Mouse (Mus musculus): ENCODE data around the gene Limch1.

The Limch1 gene

GRCm38 (mm10) chr5:67002346-67002745 is 256.7 kb downstream of the Limch1 start:
- no peak for ATAC-seq (ENCODE audit: insufficient number of reproducible peaks, low FRiP score, low TSS enrichment)

- no peak for ATAC-seq (ENCODE audit: insufficient number of reproducible peaks, low FRiP score, low TSS enrichment)
Measured at GRCm38 (mm10) chr5:67004619-67005018, 259.0 kb downstream of the Limch1 start.

GRCm38 (mm10) chr5:67011043-67011870 is 265.6 kb downstream of the Limch1 start:
- peak; percentile 90 for ATAC-seq (ENCODE audit: insufficient number of reproducible peaks, low FRiP score, low TSS enrichment)

DNA sequence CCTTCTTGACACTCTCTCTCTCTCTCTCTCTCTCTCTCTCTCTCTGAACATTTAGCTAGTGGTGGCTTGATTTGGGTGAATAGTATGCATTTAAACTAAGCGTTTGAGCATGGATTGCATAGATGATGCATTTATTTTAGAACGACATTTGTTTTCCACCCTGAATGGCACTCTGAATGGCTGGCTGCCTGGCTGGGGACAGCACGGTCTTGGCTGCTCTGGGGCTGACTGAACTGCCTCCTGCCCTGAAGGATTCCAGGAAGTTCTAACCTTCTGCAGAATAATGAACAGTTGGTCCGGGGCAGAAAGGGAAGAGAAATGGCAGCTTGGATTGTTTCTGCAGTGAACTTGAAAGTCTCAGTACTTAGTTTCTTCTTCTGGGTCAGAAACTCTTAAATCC is 266.4 kb downstream of the Limch1 start:
- ATAC-seq (ENCODE audit: insufficient number of reproducible peaks, low FRiP score, low TSS enrichment): no peak

DNA sequence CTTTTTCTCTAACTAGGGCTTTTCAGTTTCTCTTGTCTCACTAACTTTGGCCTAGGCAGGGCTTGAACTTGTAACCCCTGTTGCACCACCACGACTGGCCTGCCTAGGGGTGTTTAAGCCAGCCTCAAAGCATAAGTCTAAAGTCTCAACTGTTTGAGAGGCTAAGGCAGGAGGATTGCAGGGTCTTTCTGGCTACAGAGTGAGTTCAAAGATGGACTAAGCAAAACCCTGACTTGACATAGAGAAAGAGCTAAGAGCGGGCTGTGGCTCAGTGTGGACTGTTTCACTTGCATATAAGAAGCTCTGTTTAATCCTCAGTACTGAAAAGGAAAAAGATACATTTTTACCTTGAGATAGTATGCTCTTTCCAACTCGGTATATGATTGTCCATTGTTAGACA is 268.3 kb downstream of the Limch1 start:
- ATAC-seq (ENCODE audit: insufficient number of reproducible peaks, low FRiP score, low TSS enrichment): no peak

- ATAC-seq (ENCODE audit: insufficient number of reproducible peaks, low FRiP score, low TSS enrichment): peak; percentile 71
Measured at GRCm38 (mm10) chr5:67016450-67016849, 270.8 kb downstream of the Limch1 start.

DNA sequence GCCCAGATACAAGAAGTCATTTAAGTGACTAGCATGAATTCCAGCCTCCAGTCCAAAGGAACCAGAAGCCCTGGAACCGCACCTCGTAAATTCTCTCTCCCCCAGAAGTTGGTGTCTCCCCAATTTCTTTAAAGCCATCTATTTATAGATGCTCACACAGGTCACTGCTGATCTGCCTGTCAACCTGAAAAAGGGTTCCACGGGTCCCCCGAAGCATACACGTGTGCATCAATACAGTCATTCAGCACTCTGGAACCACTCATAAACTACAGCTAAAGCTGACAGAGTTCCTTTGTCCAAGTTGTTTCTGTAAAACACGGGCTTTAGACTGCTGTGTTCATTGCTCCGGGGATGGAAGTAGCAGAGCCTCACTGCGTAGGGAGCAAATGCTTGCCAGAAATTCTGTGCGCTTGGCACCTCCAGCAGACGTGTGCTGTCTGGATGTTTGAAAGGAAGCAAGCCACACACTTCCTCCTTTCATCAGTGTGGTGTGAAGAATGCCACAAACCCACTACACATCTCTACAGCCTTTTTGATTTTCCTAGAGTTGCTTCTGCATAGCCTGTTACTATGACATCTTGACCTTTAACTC is 278.9 kb downstream of the Limch1 start:
- peak; percentile 71 for ATAC-seq (ENCODE audit: insufficient number of reproducible peaks, low FRiP score, low TSS enrichment)

DNA sequence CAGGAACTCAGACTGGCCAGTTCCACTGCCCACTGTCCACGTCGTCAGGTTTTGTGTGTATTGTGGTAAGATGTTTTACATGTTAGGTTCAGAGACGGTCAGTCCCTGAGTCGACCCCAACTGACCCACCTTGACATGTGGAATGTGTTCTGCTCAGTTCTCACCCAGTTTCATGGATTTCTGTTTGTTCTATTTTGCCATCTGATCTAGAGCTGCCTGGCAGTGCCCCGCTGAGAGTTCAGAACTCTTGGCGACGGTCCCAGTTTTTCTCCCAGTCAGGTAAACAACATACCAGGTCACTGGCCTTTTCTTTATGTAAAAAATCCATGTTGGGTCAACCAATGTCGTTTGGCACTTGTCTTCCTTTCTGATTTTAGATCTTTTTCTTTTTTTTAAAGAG is 279.5 kb downstream of the Limch1 start:
- ATAC-seq (ENCODE audit: insufficient number of reproducible peaks, low FRiP score, low TSS enrichment): peak; percentile 62

- ATAC-seq (ENCODE audit: insufficient number of reproducible peaks, low FRiP score, low TSS enrichment): peak; percentile 50; the same call in 1 of the 2 replicates
Measured at GRCm38 (mm10) chr5:67025581-67025980, 280.0 kb downstream of the Limch1 start.

DNA sequence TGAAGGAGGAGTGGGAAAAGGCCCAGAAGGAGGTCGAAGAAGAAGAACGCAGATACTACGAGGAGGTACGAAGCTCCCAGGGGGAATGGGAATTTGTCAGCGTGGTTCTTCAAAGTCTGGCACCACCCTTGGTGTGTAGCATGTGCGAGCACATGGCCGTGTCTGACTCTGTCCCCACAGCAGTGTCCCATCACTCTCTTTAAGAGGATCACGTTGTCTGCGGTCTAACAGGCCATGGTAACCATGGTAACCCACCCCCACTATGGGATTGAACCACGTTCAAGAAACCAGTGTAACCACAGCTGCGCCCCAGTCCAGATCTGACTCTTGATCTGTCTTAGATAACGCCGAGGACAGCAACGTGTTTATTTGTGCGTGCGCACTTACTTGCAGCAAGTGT is 283.2 kb downstream of the Limch1 start:
- ATAC-seq (ENCODE audit: insufficient number of reproducible peaks, low FRiP score, low TSS enrichment): no peak

- no peak for ATAC-seq (ENCODE audit: insufficient number of reproducible peaks, low FRiP score, low TSS enrichment)
Measured at GRCm38 (mm10) chr5:67029946-67030345, 284.3 kb downstream of the Limch1 start.

- no peak for ATAC-seq (ENCODE audit: insufficient number of reproducible peaks, low FRiP score, low TSS enrichment)
Measured at GRCm38 (mm10) chr5:67032601-67033000, 287.0 kb downstream of the Limch1 start.

GRCm38 (mm10) chr5:67043932-67044331 is 298.3 kb downstream of the Limch1 start:
- no peak for ATAC-seq (ENCODE audit: insufficient number of reproducible peaks, low FRiP score, low TSS enrichment)

GRCm38 (mm10) chr5:67048003-67048402 is 302.4 kb downstream of the Limch1 start:
- 0 out of 2 replicates have a peak, but pooled peaks have one; percentile 53 for ATAC-seq (ENCODE audit: insufficient number of reproducible peaks, low FRiP score, low TSS enrichment)

- no peak for ATAC-seq (ENCODE audit: insufficient number of reproducible peaks, low FRiP score, low TSS enrichment)
Measured at GRCm38 (mm10) chr5:67057803-67058202, 312.2 kb downstream of the Limch1 start.

DNA sequence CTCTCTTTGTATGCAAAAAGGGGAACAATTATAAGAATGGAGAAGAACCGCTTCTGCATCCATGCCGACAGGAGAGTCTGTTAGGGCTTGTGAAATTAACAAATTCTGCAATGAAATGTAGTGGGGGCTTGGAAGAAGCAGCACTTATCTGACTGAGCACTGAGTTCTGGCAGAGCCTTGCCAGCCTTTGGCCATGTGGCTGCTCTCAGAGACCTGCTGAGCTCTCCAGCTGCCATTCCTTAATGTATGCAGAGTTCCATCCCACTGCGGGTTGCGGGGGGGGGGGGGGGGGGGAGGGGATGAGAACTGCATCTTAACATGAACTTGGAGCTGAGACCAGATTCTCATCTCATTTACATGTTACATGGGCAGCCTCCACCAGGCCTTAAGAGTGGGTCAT is 314.9 kb downstream of the Limch1 start:
- ATAC-seq (ENCODE audit: insufficient number of reproducible peaks, low FRiP score, low TSS enrichment): no peak

DNA sequence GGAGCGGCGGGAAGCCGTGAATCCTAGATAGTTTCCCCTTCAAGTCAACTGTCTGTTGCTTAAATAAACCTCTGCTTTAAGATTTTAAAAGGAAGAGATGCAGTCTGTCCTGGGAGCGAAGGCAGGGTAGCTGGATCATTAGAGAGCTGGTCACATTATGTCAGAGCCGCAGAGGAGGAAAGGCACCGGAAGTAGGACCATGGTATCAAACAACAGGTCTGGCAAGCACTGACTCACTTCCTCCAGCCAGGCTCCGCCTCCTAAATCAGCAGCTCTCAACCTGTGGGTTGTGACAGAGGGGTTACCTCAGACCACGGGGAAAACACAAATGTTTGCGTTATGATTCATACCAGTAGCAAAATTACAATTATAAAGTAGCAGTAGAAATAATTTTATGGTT is 318.0 kb downstream of the Limch1 start:
- no peak for ATAC-seq (ENCODE audit: insufficient number of reproducible peaks, low FRiP score, low TSS enrichment)

- no peak for ATAC-seq (ENCODE audit: insufficient number of reproducible peaks, low FRiP score, low TSS enrichment)
Measured at GRCm38 (mm10) chr5:67083117-67083516, 337.5 kb downstream of the Limch1 start.

- no peak for ATAC-seq (ENCODE audit: insufficient number of reproducible peaks, low FRiP score, low TSS enrichment)
Measured at GRCm38 (mm10) chr5:67090856-67091255, 345.2 kb downstream of the Limch1 start.

GRCm38 (mm10) chr5:67091766-67092165 is 346.1 kb downstream of the Limch1 start:
- ATAC-seq (ENCODE audit: insufficient number of reproducible peaks, low FRiP score, low TSS enrichment): no peak

DNA sequence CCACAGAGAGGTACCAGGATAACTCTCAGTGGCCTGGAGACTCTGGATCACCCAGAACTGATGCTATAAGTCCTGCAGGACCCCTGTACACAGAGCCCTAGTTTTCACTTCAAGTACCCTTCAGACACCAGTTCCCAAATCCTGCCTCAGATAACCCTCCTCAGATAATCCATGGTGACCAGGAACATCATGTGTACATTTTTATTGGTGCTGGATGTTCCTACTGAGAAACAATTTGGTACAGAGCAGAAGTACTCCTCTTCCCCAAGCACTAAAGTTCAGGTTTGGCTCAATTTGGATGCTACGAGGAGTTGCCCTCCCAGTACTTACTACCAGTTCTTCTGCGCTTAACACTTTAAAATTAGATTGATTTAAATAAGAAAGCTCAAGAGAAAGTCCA is 348.4 kb downstream of the Limch1 start:
- ATAC-seq (ENCODE audit: insufficient number of reproducible peaks, low FRiP score, low TSS enrichment): no peak

DNA sequence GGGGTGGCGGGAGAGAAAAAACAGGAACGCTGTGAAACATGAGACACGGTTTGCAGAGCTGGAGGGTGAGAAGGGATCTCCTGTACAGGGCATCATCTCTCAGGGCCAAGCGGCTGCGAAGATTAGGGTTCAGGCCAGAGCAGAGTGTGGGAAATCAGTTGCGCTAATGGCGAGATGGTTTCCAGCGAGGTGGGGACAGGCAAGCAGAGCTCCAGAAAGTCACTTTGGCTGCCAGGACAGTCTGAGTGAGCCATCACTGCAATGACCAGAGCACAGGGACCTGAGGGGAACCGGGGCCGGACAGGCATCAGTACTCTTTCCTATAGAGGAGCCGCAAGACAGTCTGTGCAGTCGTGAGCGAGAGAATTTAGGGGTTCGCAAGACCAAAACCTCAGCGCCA is 349.5 kb downstream of the Limch1 start:
- no peak for ATAC-seq (ENCODE audit: insufficient number of reproducible peaks, low FRiP score, low TSS enrichment)
